Mouse (Mus musculus): ENCODE measurements around the gene Gm28360. TPM values are rescaled to one million over a fixed set of nuclear protein-coding genes. Genes with fewer than 3 reads are reported as not detected.
"Not testable (repeated sequence)": the region's sequence is repeated elsewhere in the genome, so short reads cannot be mapped to it uniquely, and the experiment has no call there.

The Gm28360 gene
- not detected in 2 replicates for polyA plus RNA-seq (2012; rRNA removed)

GRCm38 (mm10) chr1:117829781-117830180, at the start of gene Gm28360:
TSS of gene Gm28360 (plus strand) at chr1:117830081.
- H3K4me1 ChIP-seq (ENCODE audit: control insufficient read depth, insufficient read depth, low read length); H3K4me3 ChIP-seq (replicated peaks; ENCODE audit: insufficient read depth, low read depth, low read length); H3K27ac ChIP-seq (ENCODE audit: insufficient read depth, low read length); H3K27me3 ChIP-seq (ENCODE audit: control insufficient read depth, insufficient read depth, low read length); DNase-seq: not testable (repeated sequence)
- 55% methylated on average over 5 of the region's 5 CpGs for WGBS

DNA sequence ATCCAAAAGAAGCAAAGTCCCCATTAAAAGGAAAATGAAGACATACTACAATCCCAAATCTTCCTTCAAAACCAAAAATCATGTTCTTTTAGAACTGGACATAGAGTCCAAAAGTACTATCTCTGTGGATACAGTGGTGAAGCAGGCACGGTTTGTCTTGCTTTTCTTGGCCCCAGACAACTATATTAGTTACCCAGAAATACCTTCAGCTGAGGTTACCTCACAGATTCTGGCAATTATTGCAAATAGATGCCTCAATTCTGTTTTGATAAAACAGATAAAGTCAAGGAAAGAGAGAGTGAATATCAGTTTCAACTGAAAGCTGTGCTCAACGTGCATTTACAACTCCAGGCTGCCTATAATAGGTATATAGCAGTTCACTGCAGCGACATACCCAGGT, 49.0 kb upstream of the Gm28360 start, which contains the start of gene B020011L13Rik:
B020011L13Rik (plus strand) TSS at position 301 of the 400 bp plus-strand sequence.
- H3K27ac ChIP-seq (ENCODE audit: insufficient read depth, low read length); H3K4me3 ChIP-seq (replicated peaks; ENCODE audit: insufficient read depth, low read depth, low read length); DNase-seq; H3K4me1 ChIP-seq (ENCODE audit: control insufficient read depth, insufficient read depth, low read length); H3K27me3 ChIP-seq (ENCODE audit: control insufficient read depth, insufficient read depth, low read length): not testable (repeated sequence)
- WGBS = 44% methylated on average over 3 of the region's 3 CpGs

DNA sequence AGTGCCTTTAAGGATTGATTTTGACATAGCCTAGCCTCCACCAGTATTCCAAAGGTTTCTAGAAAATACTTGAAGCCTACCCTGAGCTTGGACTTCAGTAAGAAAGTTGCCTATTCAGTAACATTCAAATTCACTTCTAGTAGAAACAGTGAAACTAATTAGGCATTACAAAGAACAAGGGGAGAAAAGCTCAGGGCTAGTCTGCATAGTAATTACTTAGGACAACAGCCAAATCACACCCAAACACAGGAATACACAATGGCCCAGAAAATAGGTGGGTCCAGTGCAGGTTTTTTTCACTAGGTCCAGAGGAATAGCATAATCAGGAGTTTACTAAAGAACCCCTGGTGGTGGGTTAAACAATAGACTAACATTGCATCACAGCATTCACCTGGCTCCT, 13.6 kb upstream of the Gm28360 start:
- not testable (repeated sequence) for DNase-seq; H3K27me3 ChIP-seq (ENCODE audit: control insufficient read depth, insufficient read depth, low read length); H3K4me1 ChIP-seq (ENCODE audit: control insufficient read depth, insufficient read depth, low read length); H3K27ac ChIP-seq (ENCODE audit: insufficient read depth, low read length); H3K4me3 ChIP-seq (replicated peaks; ENCODE audit: insufficient read depth, low read depth, low read length)

DNA sequence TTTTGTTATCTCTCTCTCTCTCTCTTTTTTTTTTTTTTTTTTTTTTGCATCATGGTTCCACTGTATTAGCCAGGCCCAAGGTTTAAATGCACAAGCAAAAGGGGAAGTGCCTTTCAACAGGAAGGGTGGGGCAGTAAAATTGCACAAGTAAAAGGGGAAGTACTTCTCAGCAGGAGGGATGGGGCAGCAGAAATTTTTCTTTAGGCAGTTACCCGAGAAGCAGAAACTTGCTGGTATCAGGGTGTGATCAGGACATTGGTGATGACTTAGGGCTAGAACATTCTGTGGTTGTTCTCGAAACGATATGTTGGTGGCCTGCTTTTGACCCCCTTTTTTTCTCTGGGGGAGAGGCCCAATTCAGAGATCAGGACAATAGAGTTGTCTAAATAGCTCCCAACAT, 21.8 kb downstream of the Gm28360 start:
- not testable (repeated sequence) for H3K4me3 ChIP-seq (replicated peaks; ENCODE audit: insufficient read depth, low read depth, low read length); H3K4me1 ChIP-seq (ENCODE audit: control insufficient read depth, insufficient read depth, low read length); DNase-seq; H3K27me3 ChIP-seq (ENCODE audit: control insufficient read depth, insufficient read depth, low read length); H3K27ac ChIP-seq (ENCODE audit: insufficient read depth, low read length)
- 81% methylated on average over 3 of the region's 3 CpGs for WGBS

Other genes starting within 250 kb of the Gm28360 start
- gene Gm28363, start 132.9 kb upstream of the Gm28360 start, polyA plus RNA-seq (2012; rRNA removed) = not detected in 2 replicates
- not detected in 2 replicates for gene B020011L13Rik, start 48.9 kb upstream of the Gm28360 start, polyA plus RNA-seq (2012; rRNA removed)
- not detected in 2 replicates for gene Gm28168, start 97.9 kb downstream of the Gm28360 start, polyA plus RNA-seq (2012; rRNA removed)
- not detected in 2 replicates for gene Gm7145, start 135.9 kb downstream of the Gm28360 start, polyA plus RNA-seq (2012; rRNA removed)

Data from cerebellum, adult 2 months (tissue).